Mouse (Mus musculus): ENCODE data around the gene Csf3r.
"Not testable (repeated sequence)": the region's sequence is repeated elsewhere in the genome, so short reads cannot be mapped to it uniquely, and the experiment has no call there.

Gene Csf3r

DNA sequence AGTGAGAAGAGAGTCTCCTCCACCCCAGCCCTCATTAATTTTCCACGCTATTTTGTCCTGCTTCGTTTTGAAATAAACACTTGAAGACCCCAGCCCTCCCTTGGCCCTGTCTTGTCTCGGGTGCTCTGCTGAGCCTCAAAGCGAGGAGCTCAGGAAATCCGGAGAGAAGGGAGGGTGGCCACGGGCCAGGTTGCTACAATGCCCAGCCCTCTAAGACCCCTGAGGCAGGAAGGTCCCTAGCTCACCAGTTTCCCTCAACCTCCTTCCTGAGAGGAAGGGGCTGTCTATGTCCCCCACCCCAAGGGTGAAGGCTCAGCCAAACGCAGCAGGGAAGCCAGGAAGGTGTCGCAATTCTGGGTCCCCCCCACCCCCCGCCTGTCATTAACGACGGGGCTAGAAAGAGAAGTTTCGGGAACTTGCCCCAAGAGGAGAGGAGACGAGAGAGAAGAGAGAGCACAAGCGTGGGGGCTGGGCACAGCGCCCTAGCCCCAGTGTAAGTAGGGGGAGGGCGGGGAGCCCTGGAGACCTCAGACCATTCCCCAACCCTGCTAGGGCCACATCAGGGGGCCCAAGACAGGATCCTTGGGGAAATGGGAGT, at the start of gene Csf3r:
Csf3r (plus strand) TSS at position 248 of the 598 bp plus-strand sequence.
- no peak for DNase-seq

DNA sequence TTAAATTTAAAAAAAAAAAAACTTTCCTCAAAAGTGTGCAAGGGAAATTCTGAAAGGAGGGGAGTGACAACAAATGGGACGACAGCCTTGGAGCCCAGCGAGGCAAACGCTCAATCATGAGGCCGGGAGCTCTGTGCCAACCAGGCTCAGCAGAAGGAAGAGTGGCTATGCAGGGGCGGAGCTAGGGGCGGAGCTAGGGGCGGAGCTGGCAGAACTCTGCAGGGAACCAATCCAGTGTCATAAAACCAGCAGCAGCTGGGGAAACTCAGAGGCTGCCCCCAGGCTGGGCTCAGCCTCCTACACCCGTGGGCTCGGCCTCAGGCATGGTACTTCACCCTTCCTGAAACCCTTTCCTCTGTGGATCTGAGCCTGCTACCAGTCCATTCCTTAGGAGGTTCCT, 46.6 kb upstream of the Csf3r start:
- DNase-seq, result no peak

DNA sequence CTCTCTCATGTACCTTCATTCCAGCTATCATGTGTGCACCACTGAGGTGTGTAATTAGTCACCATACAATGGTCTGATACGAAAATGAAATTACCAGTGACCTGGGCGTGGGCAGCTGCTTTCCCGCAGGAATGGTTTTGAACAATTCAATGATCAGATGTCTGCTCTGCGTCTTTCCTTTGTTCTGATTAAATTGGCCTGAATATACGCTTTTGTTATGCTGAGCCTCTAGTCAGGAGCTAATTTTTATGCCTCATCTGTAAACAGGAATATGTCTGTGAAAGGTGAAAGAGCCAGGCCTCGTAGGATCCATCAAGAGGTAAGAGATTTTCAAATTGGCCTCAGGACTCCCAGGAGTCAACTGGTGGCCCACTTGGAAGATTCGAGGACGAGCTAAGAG, 41.1 kb upstream of the Csf3r start:
- DNase-seq, result no peak

DNA sequence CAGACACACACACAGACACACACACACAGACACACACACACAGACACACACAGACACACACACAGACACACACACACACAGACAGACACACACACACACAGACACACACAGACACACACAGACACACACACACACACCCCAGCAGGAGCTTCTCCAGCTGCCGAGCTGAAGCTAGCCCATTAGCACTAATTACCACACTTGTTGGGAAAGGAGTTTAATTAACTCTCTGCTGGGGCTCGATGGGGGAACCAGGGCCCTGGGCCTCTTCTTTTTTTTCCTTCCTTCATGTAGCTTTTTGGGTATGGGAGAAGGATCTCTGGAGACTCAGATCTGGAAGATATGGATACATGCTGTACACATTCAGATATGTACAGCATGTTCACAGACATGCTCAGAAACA, 38.6 kb upstream of the Csf3r start:
- not testable (repeated sequence) for DNase-seq

DNA sequence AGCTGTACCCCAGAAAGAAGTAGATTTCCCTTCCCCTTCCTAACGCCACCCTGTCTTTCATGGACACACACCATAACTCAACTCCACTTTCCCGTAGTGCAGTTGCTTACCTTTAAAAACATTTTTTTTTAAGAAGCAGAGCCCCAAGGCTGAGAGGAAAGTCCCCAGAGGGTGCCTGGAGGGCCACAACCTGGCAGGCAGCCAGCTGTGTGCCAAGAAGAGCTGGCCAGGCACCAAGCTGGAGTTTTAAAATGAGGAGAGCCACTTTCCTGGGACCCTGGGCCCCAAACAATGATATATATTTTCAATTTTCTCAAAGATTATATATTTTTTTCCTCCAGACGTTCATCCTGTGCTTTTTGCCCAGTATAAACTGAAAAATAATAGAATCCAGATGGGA, 37.3 kb upstream of the Csf3r start:
- no peak for DNase-seq

DNA sequence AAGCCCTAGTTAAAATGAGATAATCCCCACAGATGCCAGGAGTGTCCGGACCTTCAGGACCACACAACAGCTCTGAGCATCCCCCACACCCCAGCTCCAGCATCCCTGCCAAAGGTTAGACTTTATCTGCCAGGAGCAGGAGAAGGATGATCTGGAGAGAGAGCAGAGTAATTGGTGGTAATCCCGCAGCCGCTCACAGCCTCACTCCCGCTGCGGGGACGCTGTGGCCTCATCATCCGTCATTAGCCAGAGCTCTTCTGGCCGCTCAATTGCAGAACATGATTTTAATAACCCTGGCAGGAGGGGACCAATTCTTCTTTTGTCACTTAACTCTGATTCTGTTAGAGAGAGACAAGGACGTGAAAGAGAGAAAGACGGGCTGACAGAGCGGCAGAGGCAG, 35.3 kb upstream of the Csf3r start:
- DNase-seq, result no peak

DNA sequence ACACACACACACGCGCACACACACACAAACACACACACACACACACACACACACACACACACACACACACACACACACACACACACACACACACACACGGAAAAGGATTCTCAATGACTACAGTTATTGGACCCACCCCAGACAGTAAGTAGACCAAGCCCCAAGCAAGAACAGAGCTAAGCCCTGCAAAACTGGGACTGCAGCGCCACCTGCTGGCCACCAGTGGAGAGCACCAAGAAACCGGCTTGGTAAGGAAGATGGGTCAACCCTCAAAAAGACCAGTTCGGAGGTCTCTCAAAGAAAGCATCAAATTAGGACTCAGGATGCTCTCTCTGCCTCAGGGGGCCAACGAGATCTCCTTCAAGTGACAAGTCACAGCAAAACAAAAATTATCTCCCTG, 34.2 kb upstream of the Csf3r start:
- DNase-seq, result peak in 1 of 2 experiments; percentile 5

DNA sequence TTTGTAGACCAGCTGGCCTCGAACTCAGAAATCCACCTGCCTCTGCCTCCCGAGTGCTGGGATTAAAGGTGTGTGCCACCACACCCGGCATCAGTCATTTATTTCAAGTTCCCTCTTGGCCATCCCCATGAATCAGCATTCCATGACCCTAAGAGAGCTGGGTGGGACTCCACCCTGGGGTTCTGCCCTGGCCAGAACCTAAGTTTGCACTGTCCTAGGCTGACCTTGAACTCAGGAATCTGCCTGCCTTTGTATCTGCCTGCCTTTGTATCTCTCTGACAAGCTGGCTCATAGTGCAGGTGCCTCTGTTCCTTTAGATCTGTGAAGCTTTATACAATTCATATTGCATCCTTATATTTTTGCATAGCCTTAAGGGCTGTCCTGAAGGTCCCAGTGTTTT, 32.1 kb upstream of the Csf3r start:
- DNase-seq, result no peak

DNA sequence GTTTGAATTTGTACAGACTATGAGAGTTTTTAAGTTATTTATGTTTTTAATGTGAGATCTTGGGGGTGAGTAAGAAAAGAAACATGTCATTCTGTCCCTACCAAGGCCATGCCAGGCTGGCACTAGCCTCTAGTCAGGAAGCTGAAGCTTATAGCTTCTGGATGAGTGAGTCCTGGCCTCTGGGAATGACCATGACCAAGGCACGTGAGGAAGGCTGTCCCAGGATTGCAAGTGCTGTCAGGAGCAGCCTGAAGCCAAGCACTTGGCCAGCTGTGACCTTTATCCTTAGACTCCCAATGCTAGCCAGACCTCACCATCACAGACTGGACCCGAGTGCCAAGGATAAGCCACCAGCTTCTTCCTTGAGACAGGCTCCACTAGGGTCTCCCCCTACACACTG, 31.4 kb upstream of the Csf3r start:
- no peak for DNase-seq

DNA sequence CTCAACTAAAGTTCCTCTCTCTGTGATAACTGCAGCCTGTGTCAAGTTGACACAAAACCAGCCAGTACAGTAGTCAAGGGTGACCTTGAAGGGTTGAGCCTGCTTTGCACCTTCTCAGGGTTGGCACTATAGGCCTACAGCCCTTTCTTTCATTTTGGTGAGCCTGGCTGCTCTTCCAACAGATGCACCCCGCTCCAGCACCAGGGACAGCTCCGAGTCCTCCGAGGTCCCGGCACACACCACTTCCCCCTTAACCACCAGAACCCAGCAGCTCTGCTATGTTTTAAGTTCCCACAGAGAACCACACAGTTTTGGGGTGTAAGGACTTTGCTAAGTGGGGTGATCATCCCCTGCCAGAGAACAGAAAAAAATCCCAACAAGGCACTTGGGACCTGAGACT, 27.8 kb upstream of the Csf3r start:
- DNase-seq, result no peak

DNA sequence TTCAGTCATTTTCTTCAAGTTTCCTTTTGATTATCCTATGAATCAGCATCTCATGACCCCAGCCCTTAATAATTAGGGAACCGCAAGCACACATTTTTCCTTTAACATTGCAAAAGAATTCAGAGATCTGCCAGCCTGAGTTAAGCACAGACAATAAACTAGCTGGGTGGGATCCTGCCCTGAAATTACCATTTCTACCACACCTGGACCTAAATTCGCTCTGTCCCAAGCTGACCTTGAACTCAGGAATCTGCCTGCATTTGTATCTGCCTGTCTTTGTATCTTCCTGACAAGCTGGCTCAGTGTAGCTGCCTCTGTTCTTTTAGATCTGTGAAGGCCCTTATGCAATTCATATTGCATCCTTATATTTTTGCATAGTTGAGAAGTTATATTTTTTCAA, 26.5 kb upstream of the Csf3r start:
- no peak for DNase-seq

DNA sequence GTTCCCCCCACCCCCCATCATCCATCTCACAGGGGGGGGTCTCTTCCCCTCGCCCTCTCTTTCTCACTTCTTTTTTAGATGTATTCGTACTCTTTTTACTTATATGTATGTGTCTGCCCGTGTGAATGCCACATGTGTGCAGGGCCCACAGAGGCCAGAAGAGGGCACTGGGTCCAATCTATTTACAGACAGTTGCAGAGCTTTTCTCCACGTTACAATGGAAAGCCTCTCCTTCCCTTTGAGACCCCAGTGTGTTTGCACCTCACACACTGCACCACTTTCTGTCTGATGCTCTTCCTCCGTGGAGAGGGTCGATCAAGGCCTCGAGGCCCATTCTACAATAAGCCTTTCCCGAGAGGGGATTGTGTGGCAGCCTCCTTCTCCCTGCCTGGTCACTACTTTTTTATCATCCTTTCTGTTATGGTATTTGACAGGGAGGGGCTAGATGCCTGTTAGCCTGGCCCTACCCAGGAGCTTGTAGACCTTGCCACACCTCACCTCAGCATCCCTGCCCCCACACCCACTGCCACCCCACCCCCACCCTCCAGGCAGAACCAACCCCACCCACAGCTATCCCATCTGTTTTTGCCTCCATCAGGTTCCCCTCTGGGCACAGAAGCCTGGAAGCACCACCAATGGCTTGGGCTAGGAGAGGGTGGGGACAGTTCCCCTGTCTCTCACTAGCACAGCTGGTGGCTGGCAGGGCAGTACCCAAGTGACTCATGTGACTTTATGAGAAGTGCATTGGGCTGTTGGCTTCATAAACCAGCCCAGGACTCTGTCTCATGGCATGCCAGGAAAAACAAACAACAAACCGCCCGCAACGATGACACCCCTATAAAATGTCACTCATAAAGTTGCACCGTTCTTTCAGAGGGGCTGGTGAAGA, 22.8 kb upstream of the Csf3r start:
- no peak for DNase-seq

DNA sequence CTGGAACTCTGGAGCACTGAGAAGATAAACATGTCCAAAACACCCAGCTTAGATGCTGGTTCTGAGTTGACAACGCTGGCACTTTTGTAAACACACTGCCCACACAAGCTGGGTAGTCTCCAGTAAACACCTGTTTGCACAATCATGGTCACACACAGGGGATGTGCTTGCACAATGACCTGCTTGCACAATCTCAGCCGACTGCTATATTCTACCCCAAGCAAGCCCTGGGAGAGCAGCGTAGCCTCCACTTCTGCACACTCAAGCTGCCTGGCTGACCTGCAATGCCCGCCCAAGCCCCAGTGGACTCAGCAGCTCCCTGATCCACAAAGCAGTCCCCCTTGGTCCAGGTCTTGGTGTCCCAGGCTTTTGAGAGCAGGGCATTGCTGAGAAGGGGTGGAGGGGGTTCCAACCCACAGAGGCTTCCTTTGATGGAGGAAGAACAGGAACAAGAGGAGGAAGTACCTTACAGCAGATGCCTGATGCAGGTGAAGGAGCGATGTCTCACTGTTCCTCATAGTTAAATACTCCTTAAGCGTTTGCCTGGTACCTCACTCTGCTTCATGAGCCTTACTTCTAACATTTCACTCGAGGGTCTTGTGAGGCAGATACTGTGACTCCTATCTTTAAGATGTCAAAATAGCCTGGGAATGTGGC, 6.5 kb upstream of the Csf3r start:
- DNase-seq, result no peak

DNA sequence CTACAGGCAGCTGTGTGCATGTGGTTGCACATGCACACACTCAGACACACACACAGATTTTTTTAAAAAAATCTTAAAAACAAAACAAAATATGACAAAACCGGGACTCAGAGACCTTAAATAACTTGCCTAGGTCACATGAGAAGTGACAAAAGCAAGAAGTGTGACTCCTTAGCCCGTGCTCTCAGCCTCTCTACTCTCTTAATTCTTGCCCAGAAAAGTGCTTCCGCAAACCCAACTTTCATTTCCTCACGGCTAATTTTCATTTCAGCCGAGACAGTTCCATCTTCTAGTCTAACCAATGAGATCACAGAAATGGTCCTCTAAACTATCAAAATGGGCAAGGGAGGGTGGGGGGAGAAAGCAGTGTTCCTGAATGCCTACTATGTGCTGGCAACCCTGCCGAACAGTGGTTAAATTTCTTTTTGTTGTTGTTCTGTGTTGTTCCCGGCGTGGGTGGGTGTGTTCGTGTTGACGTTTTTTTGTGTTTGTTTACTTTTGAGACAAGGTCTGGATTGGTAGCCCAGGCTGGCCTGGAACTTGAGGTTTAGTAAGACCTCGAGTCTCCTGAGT, 5.3 kb upstream of the Csf3r start:
- no peak for DNase-seq

DNA sequence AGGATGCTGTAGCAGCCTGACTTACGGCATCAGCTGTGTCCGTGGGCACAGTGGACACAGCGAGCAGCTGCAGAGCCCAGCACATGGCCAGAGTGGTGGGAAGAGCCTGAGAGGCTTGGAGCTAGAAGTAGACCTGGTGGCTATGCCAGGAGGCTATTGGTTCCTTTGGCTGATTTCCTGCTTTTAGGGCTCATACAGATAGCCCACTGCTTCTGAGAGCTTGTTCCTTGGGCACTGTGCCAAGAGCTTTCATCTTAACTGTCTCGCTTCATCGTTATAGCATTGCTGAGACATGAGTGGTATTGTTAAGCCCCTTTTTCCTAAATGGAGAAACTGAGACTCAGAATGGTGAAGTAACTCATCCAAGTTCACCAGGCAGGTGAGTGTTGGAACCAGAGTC, 1.5 kb downstream of the Csf3r start:
- no peak for DNase-seq

DNA sequence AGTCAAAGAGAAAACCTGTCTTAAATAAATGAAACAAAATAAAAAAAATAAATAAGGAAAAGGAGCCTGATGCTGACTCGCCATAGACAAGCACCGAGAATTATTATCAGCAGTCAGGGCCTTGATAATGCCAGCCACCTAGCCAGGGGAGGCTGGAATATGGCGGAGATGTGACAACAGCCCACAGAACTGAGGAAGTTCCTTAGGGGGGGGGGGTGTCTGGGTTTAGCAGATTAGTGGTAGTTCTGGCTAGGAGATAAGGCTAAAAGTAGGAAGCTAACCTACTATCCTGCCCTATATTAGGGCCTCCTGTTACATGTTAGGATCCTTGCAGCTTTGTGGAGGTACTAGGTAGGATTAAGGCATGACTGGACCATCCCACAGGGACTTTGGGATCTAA, 3.6 kb downstream of the Csf3r start:
- DNase-seq, result no peak

DNA sequence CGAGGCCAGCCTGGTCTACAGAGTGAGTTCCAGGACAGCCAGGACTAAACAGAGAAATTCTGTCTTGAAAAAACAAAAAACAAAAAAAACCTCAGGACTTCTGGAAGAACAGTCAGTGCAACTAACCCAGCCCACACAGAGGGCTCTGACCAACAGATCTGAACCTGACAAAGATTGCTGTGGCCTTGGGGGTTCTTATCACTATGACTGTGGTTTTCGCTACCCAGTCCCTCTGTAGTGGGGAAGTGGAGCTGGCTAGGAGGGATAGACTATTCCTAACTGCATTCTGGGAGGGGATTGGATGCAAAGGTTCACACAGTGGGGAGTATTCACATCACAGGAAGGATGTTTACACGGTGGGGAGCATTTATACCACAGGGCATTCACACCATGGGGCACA, 4.7 kb downstream of the Csf3r start:
- no peak for DNase-seq

DNA sequence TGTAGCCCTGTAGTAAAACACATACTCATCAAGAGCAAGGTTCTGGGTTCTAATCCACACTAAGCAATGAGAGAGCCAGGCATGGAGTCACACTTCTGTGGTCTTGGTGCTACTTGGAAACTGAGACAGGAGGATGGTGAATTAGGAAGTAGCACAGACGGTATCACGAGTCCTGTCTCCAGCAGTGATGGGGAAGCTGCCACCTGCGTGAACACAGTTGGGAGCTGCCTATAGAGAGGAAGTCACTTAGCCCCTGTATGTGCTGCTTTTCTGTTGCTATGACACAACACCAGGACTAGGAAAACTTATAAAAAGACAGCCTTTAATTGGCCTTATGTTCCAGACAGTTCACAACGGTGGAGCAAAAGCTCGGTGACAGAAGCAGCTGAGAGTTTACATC, 6.4 kb downstream of the Csf3r start:
- no peak for DNase-seq

DNA sequence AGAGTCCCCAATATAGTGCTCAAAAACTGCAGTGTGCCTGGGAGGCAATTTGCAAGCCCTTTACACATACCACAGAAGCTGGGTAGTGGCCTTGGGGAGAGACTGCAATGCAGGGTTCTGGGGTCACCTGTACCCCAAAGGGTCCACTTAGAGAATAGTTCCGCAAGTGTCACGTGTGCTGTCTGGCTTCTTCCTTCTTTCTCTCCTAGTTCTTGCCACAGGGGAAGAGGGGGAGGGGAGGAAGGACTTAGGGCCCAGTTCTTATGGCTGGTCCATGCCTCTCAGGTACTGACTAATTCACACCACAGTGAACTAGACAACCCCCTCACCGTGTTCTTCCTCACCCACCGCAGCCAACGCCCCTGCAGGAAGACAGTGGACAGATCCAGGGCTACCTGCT, 11.1 kb downstream of the Csf3r start:
- DNase-seq, result no peak

DNA sequence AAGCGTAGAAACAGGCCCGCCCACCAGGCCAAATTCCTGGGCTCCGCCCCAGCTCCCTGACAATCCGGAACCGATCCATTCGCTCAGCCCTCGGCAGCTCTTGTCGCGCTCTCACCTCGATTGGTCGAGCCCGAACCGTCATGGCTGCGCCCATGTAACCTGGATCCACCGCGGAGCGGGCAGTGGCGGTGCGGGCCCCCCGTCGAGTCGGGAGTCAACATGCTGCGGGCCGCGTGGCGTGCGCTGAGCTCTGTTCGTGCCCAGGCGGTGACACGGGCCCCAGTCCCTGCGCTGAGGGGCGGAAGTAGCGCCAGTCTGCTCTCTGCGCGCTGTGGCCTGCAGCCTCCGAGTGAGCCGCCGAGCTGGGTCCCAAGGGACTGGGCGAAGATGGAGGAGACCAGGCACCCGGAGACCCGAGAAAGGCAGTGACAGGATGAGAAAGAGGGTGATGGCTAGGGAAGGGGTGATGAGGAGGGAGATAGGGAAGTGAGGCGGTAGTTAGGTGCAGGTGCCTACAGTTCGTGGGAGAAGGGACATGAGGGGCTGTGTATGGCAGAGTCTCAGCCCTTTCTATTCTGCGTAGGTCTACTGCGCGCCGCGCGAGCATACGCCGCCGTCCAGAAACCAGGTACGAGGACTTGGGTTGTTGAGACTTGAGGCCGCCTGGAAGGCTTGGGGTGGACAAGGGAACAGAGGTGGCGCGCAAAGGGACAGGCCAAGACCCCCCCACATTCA, 22.7 kb downstream of the Csf3r start, which contains the start of gene Mrps15:
Mrps15 (plus strand) TSS at position 75 of the 735 bp plus-strand sequence.
- DNase-seq, result peak; percentile 58 to 63

DNA sequence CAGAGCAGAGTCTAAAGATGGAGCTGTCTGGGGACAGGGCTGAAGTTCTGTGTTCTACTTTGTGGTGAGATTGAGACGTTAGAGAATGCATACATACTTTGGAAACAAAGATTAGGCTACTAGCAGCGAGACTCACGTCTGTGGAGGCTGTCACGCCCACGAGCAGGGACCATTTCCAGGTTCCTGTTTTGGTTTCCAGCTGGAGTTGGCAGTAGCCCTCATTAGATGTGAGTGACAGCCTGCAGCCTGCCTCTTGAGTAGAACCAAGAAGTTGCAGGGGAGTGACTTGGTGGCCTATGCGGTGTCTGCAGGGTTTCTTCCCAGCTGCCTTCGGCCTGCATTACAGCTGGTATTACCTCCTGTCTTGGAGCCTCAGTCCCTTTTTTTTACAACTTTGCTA, 27.3 kb downstream of the Csf3r start:
- no peak for DNase-seq

DNA sequence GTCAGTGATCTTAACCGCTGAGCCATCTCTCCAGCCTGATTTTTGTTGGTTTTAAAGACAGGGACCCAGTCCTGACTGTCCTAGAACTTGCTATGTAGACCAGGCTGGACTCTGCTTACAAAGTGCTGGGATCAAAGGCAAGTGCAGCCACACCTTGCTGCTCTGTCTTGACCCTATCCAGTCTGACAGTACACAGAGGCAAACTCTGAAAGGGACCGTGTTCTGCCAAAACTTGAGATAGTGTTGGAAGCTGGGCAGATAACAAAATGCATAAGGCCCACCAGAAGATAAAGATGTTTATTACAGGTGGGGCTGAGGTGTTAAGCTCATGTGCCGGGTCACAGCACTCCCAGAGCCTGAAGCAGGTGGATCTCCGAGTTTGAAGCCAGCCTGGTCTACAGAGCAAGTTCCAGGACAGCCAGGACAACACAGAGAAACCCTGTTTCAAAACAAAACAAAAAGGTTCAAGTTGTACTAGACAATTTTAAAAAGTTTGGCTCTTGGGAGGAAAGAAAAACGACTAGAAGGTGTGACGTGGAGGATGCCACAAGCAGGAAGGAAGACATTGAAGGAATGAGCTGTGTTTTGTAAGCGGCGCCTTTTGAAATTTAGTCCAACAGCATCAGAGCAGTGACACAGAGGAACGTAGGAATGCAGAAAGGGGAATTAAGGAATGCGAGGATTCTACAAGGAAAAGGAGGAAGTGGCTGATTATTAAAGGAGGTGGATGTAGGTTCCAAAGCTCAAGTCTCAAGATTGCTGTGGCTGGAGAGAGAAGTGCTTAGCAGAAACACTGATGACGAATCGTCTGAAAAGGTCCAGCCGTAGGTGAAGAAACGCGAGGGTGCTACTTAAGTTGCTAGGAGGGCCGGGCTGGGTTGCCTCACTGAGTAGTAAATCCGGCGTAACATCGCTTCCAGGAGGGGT, 33.1 kb downstream of the Csf3r start:
- no peak for DNase-seq

Measured in thymus, adult 18-20 months (tissue).